Mouse (Mus musculus): Measurements from ENCODE around the gene Crmp1. TPM values are rescaled to one million over a fixed set of nuclear protein-coding genes. Genes with fewer than 3 reads are reported as not detected.

Gene Crmp1
- polyA plus RNA-seq, 1 experiment from 2014 or later, result 340 TPM

- DNase-seq (ENCODE audit: low spot score), result no peak
- 55% methylated on average over 6 of the region's 6 CpGs for WGBS
- no peaks in the 10 kb centered on the region for H3K9me3 ChIP-seq (ENCODE audit: control insufficient read depth, low read length)
- H3K4me2 ChIP-seq (replicated peaks; ENCODE audit: low read depth, low read length), result no peak overlapping the region
- H3K27ac ChIP-seq (ENCODE audit: low read depth, low read length), result 0 out of 2 replicates have a peak overlapping the region, but pooled peaks have one; percentile 27
- no peaks in the 10 kb centered on the region for H3K4me1 ChIP-seq (replicated peaks; ENCODE audit: control insufficient read depth, insufficient read depth, low read length)
- no peak for ATAC-seq (ENCODE audit: low FRiP score)
- H3K27me3 ChIP-seq (ENCODE audit: control insufficient read depth, insufficient read depth, low read length), result no peaks in the 10 kb centered on the region
- H3K9ac ChIP-seq (ENCODE audit: low read depth, low read length), result no peak overlapping the region
- no peaks in the 10 kb centered on the region for H3K36me3 ChIP-seq (ENCODE audit: control insufficient read depth, insufficient read depth, low read length)
- no peak overlapping the region for H3K4me3 ChIP-seq (ENCODE audit: low read depth, low read length)
These were observed 13.6 kb upstream of the Crmp1 start for GRCm38 (mm10) chr5:37227956-37228680.

GRCm38 (mm10) chr5:37228894-37229293 is 12.8 kb upstream of the Crmp1 start:
- 0 out of 2 replicates have a peak overlapping the region, but pooled peaks have one; percentile 27 for H3K27ac ChIP-seq (ENCODE audit: low read depth, low read length)
- no peak overlapping the region for H3K9ac ChIP-seq (ENCODE audit: low read depth, low read length)
- DNase-seq (ENCODE audit: low spot score) (no peak), ATAC-seq (ENCODE audit: low FRiP score) (peak; percentile 40; the same call in 1 of the 2 replicates)
- H3K9me3 ChIP-seq (ENCODE audit: control insufficient read depth, low read length), result no peaks in the 10 kb centered on the region
- no peaks in the 10 kb centered on the region for H3K4me1 ChIP-seq (replicated peaks; ENCODE audit: control insufficient read depth, insufficient read depth, low read length)
- 60% methylated on average over 7 of the region's 7 CpGs for WGBS
- no peak overlapping the region for H3K4me3 ChIP-seq (ENCODE audit: low read depth, low read length)
- H3K27me3 ChIP-seq (ENCODE audit: control insufficient read depth, insufficient read depth, low read length), result no peaks in the 10 kb centered on the region
- no peaks in the 10 kb centered on the region for H3K36me3 ChIP-seq (ENCODE audit: control insufficient read depth, insufficient read depth, low read length)
- no peak overlapping the region for H3K4me2 ChIP-seq (replicated peaks; ENCODE audit: low read depth, low read length)

- H3K4me3 ChIP-seq (ENCODE audit: low read depth, low read length), result no peak overlapping the region
- H3K27ac ChIP-seq (ENCODE audit: low read depth, low read length), result no peak overlapping the region
- H3K4me1 ChIP-seq (replicated peaks; ENCODE audit: control insufficient read depth, insufficient read depth, low read length), result no peaks in the 10 kb centered on the region
- H3K27me3 ChIP-seq (ENCODE audit: control insufficient read depth, insufficient read depth, low read length), result no peaks in the 10 kb centered on the region
- no peak overlapping the region for H3K9ac ChIP-seq (ENCODE audit: low read depth, low read length)
- no peak overlapping the region for H3K4me2 ChIP-seq (replicated peaks; ENCODE audit: low read depth, low read length)
- no peaks in the 10 kb centered on the region for H3K9me3 ChIP-seq (ENCODE audit: control insufficient read depth, low read length)
- DNase-seq (ENCODE audit: low spot score), result no peak
- WGBS, result 53% methylated on average over 9 of the region's 9 CpGs
- H3K36me3 ChIP-seq (ENCODE audit: control insufficient read depth, insufficient read depth, low read length), result no peaks in the 10 kb centered on the region
- ATAC-seq (ENCODE audit: low FRiP score), result no peak
These were observed 8.7 kb upstream of the Crmp1 start for GRCm38 (mm10) chr5:37233010-37233557.

GRCm38 (mm10) chr5:37238654-37239053 is 3.1 kb upstream of the Crmp1 start:
- no peaks in the 10 kb centered on the region for H3K36me3 ChIP-seq (ENCODE audit: control insufficient read depth, insufficient read depth, low read length)
- DNase-seq (ENCODE audit: low spot score) (no peak), ATAC-seq (ENCODE audit: low FRiP score) (no peak)
- H3K4me2 ChIP-seq (replicated peaks; ENCODE audit: low read depth, low read length), result no peak overlapping the region
- peaks cover 32% of the 10 kb centered on the region for H3K27me3 ChIP-seq (ENCODE audit: control insufficient read depth, insufficient read depth, low read length)
- no peak overlapping the region for H3K27ac ChIP-seq (ENCODE audit: low read depth, low read length)
- H3K4me3 ChIP-seq (ENCODE audit: low read depth, low read length), result no peak overlapping the region
- H3K9ac ChIP-seq (ENCODE audit: low read depth, low read length), result no peak overlapping the region
- 35% methylated on average over 2 of the region's 2 CpGs for WGBS
- no peaks in the 10 kb centered on the region for H3K9me3 ChIP-seq (ENCODE audit: control insufficient read depth, low read length)
- H3K4me1 ChIP-seq (replicated peaks; ENCODE audit: control insufficient read depth, insufficient read depth, low read length), result peaks cover 3% of the 10 kb centered on the region; the same call in 1 of the 2 replicates

- Histone ChIP-seq H3K4me2 (replicated peaks; ENCODE audit: low read depth, low read length) (no peak overlapping the region), H3K36me3 (ENCODE audit: control insufficient read depth, insufficient read depth, low read length) (no peaks in the 10 kb centered on the region), H3K9me3 (ENCODE audit: control insufficient read depth, low read length) (no peaks in the 10 kb centered on the region), H3K27me3 (ENCODE audit: control insufficient read depth, insufficient read depth, low read length) (peaks cover 35% of the 10 kb centered on the region), H3K4me3 (ENCODE audit: low read depth, low read length) (no peak overlapping the region), H3K9ac (ENCODE audit: low read depth, low read length) (no peak overlapping the region), H3K27ac (ENCODE audit: low read depth, low read length) (no peak overlapping the region), H3K4me1 (replicated peaks; ENCODE audit: control insufficient read depth, insufficient read depth, low read length) (peaks cover 3% of the 10 kb centered on the region; the same call in 1 of the 2 replicates)
- 5% methylated on average over 5 of the region's 5 CpGs for WGBS
- DNase-seq (ENCODE audit: low spot score), result peak; percentile 67
- ATAC-seq (ENCODE audit: low FRiP score), result no peak
These were observed 1.2 kb upstream of the Crmp1 start for GRCm38 (mm10) chr5:37240550-37240949.

- H3K36me3 ChIP-seq (ENCODE audit: control insufficient read depth, insufficient read depth, low read length), result no peaks in the 10 kb centered on the region
- H3K4me3 ChIP-seq (ENCODE audit: low read depth, low read length), result peak overlapping the region; percentile 52
- WGBS, result 16% methylated on average over 9 of the region's 9 CpGs
- H3K4me2 ChIP-seq (replicated peaks; ENCODE audit: low read depth, low read length), result peak overlapping the region; percentile 80
- H3K27ac ChIP-seq (ENCODE audit: low read depth, low read length), result peak overlapping the region; percentile 63
- H3K9me3 ChIP-seq (ENCODE audit: control insufficient read depth, low read length), result no peaks in the 10 kb centered on the region
- H3K27me3 ChIP-seq (ENCODE audit: control insufficient read depth, insufficient read depth, low read length), result peaks cover 35% of the 10 kb centered on the region
- DNase-seq (ENCODE audit: low spot score) (peak; percentile 27), ATAC-seq (ENCODE audit: low FRiP score) (peak; percentile 8)
- H3K4me1 ChIP-seq (replicated peaks; ENCODE audit: control insufficient read depth, insufficient read depth, low read length), result peaks cover 3% of the 10 kb centered on the region; the same call in 1 of the 2 replicates
- peak overlapping the region; percentile 36; the same call in 1 of the 2 replicates for H3K9ac ChIP-seq (ENCODE audit: low read depth, low read length)
These were observed 516 bp upstream of the Crmp1 start for GRCm38 (mm10) chr5:37241224-37241623.

- Histone ChIP-seq H3K4me1 (replicated peaks; ENCODE audit: control insufficient read depth, insufficient read depth, low read length) (peaks cover 4% of the 10 kb centered on the region; the same call in 1 of the 2 replicates), H3K9me3 (ENCODE audit: control insufficient read depth, low read length) (no peaks in the 10 kb centered on the region), H3K27me3 (ENCODE audit: control insufficient read depth, insufficient read depth, low read length) (peaks cover 35% of the 10 kb centered on the region), H3K36me3 (ENCODE audit: control insufficient read depth, insufficient read depth, low read length) (no peaks in the 10 kb centered on the region), H3K27ac (ENCODE audit: low read depth, low read length) (peak overlapping the region; percentile 73), H3K9ac (ENCODE audit: low read depth, low read length) (peak overlapping the region; percentile 70), H3K4me2 (replicated peaks; ENCODE audit: low read depth, low read length) (peak overlapping the region; percentile 80), H3K4me3 (ENCODE audit: low read depth, low read length) (peak overlapping the region; percentile 52)
- ATAC-seq (ENCODE audit: low FRiP score) (no peak), DNase-seq (ENCODE audit: low spot score) (peak; percentile 39)
- 10% methylated on average over 44 of the region's 44 CpGs for WGBS
These were observed 824 bp downstream of the Crmp1 start for GRCm38 (mm10) chr5:37242360-37243168.

GRCm38 (mm10) chr5:37243169-37243886 is 1.6 kb downstream of the Crmp1 start:
- WGBS, result 3% methylated on average over 19 of the region's 19 CpGs
- peak overlapping the region; percentile 52 for H3K4me3 ChIP-seq (ENCODE audit: low read depth, low read length)
- H3K9ac ChIP-seq (ENCODE audit: low read depth, low read length), result peak overlapping the region; percentile 70
- peak; percentile 82 for DNase-seq (ENCODE audit: low spot score)
- peak overlapping the region; percentile 80 for H3K4me2 ChIP-seq (replicated peaks; ENCODE audit: low read depth, low read length)
- H3K4me1 ChIP-seq (replicated peaks; ENCODE audit: control insufficient read depth, insufficient read depth, low read length), result peaks cover 5% of the 10 kb centered on the region; the same call in 1 of the 2 replicates
- H3K36me3 ChIP-seq (ENCODE audit: control insufficient read depth, insufficient read depth, low read length), result no peaks in the 10 kb centered on the region
- H3K27me3 ChIP-seq (ENCODE audit: control insufficient read depth, insufficient read depth, low read length), result peaks cover 35% of the 10 kb centered on the region
- H3K27ac ChIP-seq (ENCODE audit: low read depth, low read length), result peak overlapping the region; percentile 73
- H3K9me3 ChIP-seq (ENCODE audit: control insufficient read depth, low read length), result no peaks in the 10 kb centered on the region
- ATAC-seq (ENCODE audit: low FRiP score), result no peak

All from hindbrain, embryonic 11.5 days (tissue).